Mouse (Mus musculus) gastrocnemius, adult 18-20 months (tissue): ENCODE data around the gene Ube2c. TPM values are rescaled to one million over a fixed set of nuclear protein-coding genes. Genes with fewer than 3 reads are reported as not detected.
"Not testable (repeated sequence)": the region's sequence is repeated elsewhere in the genome, so short reads cannot be mapped to it uniquely, and the experiment has no call there.

Source experiments
- DNase-seq: peaks from one replicate; pipeline ENCODE4 v3.0.0; 2021; ENCODE audit warnings: low spot score
- total RNA-seq, 2 experiments: library from RNA; stranded (reverse); gene quantifications; 2 replicates each; pipeline ENCODE4 v1.2.3; 2021

Ube2c gene
- total RNA-seq, 2 experiments from 2014 or later, result 0.41 to 0.50 TPM

GRCm38 (mm10) chr2:164787779-164788178 is 18.1 kb downstream of the Ube2c start:
- no peak for DNase-seq

GRCm38 (mm10) chr2:164788411-164788810 is 18.7 kb downstream of the Ube2c start:
- DNase-seq, result no peak

GRCm38 (mm10) chr2:164790451-164790850 is 20.8 kb downstream of the Ube2c start:
- DNase-seq, result no peak

- no peak for DNase-seq
Observed at GRCm38 (mm10) chr2:164791841-164792261, 22.2 kb downstream of the Ube2c start.

DNA sequence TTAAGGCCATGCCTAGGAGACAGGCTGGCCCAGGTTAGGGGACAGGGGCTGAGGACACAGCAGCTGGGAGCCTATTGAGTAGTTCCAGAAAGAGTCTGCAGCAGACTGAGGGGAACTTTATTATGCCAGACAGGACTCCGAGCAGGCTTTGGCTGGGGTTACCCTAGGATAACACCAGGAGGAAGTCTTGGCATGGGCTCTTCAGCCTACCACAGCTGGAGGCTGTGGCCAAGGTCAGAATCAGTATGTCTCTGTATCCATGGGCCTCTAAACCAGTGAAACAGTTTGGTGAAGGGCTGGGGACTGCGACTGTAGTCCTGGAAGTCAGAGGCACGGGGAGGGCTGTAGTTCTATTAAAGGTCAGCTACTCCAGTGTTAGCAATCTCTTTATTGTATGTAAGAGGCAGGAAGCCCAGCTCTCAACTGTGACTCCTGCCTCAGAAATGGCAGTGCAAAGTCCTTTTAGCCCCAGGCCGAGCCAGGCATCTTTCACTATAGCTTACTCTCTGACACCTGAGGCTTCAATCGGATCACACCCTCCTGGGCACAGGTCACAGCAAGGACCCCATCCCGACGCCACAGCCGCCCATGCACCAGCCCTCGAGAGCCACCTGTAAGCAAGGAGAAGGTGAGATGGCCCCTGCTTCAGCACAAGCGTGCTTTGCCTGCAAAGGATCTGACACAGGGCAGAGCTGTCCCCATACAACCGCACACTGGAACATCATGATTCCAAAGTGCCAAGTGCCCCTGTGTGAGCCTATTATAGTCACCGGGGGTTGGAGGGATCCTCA is 22.9 kb downstream of the Ube2c start:
- no peak for DNase-seq

GRCm38 (mm10) chr2:164793236-164793635 is 23.5 kb downstream of the Ube2c start:
- DNase-seq, result no peak

GRCm38 (mm10) chr2:164793772-164794171 is 24.1 kb downstream of the Ube2c start:
- no peak for DNase-seq

GRCm38 (mm10) chr2:164794293-164794692 is 24.6 kb downstream of the Ube2c start:
- DNase-seq, result peak; percentile 90

DNA sequence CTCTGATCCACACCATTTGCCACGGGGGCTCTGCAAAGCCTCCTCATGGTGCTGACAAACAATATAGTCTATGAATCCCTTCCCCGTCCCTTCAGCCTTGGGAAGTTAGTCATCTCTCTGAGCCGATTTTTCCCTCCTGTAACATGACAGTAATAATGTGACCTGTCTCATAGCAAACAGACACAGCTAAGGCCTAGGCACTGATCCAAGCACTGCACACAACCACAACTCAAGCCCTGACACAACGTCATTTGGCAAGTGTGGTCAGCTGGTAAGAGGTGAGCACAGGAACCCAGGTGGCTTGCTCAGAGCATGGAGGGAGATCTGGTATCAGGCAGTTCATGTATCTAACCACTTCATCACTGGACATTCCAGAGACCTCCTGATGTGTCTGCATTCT is 26.2 kb downstream of the Ube2c start:
- no peak for DNase-seq

GRCm38 (mm10) chr2:164798554-164798953 is 28.9 kb downstream of the Ube2c start:
- DNase-seq, result not testable (repeated sequence)

DNA sequence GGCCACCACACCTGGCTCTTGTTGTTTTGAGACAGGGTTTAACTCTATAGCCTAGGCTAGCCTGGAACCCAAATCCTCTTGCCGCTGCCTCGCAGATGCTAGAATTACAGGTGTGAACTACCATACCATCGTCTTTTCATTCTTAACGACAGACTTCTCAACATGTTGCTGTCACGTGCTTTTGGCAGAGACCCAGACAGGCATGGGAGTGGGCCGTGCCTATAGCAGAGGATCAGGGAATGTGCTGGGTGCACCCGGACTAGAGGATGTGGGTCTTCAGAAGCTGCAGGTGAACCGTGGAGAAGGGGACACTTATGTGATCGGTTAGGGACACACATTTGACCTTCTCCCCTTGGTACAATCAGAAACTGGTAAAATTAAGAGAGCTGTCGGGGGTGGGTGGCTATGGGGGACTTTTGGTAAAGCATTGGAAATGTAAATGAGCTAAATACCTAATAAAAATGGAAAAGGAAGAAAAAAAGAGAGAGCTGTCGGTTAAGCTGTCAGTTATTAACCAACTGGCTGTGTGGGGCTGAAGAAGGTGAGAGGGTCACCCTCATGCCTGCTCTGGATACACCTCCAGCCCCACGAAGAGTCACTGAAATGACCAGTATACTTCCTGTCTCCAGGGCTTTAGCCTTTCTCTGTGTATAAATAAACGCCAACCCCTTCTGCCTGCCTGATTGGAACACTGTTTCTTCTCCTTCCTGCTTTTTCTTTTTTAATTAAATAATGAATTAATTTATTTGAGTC is 30.7 kb downstream of the Ube2c start:
- no peak for DNase-seq

DNA sequence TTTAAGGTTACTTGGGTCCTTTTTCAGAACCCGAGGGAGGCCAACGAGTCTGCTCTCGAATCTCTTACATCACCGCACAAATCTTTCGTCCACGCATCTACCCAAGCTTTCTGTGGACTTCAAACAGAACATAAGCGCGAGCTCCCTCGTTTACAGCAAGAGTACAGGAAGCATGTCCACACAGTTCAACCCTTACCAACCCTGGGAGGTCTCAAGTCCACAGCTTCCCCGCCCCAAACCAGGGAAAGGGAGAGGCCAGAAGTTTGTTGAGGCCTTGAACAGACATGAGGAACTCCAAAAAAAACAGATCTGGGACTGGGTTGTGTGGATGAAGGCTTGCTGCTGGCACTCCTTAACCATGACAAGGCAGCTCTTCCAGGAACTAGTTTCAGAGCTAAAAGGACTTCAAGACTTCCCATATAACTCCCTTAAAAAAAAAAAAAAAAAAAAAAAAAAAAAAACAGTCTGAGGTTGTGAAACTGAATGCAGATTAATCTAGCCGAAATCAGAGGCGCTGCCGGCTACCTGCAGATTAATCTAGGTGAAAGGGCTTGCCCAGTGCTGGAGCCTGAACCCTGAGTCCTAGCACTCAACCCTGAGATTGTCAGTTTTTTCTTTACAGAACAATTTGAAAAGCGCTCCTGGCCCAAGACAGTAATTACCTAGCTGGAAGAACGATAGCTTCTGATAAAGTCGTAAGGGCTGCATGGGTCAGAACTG is 33.7 kb downstream of the Ube2c start:
- DNase-seq, result no peak

DNA sequence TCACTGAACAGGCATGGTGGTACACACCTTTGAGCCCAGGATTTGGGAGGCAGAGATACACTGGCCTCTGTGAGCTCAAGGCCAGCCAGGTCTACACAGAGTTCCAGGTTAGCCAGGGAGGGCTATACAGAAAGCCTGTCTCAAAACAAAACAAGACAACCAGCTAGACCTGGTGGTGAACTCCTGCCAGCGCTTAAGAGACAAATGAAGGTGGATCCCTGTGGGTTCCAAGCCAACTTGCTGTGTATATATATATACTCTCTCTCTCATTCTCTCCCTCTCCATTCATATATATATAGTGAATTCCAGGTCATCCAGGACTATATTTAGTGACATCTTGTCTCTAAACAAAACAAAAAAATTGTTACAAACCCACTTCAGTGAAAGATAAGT is 34.2 kb downstream of the Ube2c start:
- no peak for DNase-seq

- DNase-seq, result peak; percentile 99
Observed at GRCm38 (mm10) chr2:164804533-164805331, 35.0 kb downstream of the Ube2c start, which contains the start of the genes Acot8 and Zswim3. Gene Acot8 (minus strand): TSS chr2:164804882. Gene Zswim3 (plus strand): TSS chr2:164805098.

- DNase-seq, result no peak
Observed at GRCm38 (mm10) chr2:164805332-164805718, 35.6 kb downstream of the Ube2c start.

DNA sequence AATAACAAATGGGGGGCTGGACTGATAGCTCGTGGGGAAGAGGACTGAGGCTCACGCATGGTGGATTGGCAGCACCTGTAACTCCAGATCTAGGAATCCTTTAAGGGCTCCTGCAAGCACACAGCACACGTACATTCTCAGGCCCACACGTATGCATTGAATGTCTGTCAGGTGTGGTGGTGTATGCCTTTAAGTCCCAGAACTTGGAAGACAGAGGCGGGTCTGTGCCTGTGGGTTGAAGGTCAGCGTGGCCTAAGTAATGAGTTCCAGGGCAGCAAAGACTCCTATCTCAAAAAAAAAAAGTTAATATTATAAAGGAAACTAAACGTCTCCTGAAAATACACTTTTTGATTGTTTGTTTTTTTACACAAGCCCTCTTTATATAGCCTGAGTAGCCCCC is 36.9 kb downstream of the Ube2c start:
- no peak for DNase-seq

GRCm38 (mm10) chr2:164813557-164813956 is 43.9 kb downstream of the Ube2c start:
- DNase-seq, result no peak

GRCm38 (mm10) chr2:164815348-164815747 is 45.6 kb downstream of the Ube2c start:
- no peak for DNase-seq

DNA sequence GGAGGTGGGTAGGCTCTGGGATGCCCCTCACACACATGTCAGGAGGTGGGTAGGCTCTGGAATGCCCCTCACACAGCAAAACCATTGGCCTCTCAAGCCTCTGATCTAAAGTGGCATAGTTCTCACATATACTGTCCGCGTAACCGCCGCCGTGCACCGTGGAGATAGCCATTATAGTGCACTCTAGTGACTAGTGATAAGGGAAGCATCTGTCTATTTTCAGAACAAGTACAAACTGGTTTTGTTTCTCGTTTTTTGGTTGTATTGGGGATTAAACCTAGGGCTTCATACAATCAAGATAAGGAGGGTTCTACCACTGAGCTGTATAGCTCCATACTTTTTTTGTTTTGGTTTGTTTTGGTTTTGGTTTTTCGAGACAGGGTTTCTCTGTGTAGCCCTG is 46.1 kb downstream of the Ube2c start:
- DNase-seq, result no peak

DNA sequence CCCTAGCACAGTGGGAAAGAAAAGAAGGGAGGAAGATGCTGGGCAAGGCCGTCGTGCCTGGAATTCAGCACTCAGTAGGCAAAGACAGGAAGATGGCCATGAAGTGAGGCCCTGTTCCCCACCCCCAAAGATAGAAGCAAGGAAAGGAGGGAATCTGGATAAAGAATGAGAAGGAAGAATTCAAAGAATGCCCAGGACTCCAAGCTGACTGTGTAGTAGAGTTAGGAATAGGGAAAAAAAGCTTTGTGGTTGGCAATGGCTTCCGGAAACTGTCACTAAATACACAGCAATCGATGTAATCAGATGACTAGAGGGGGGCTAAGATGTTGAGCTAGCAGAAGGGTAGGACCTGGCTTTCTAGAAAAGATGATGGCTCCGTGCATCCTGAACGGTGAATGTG is 47.5 kb downstream of the Ube2c start:
- no peak for DNase-seq

GRCm38 (mm10) chr2:164817703-164818102 is 48.0 kb downstream of the Ube2c start:
- DNase-seq, result no peak
